Mouse (Mus musculus): ENCODE results near the gene B830017H08Rik.

- no peak for TF ChIP-seq CTCF (IDR thresholded peaks at IDR 0.05; ENCODE audit: borderline replicate concordance, control insufficient read depth, extremely low read depth, insufficient read depth, low read length, poor library complexity)
- TF ChIP-seq POLR2A (IDR thresholded peaks at IDR 0.05; ENCODE audit: control insufficient read depth, extremely low read depth, insufficient read depth, low read length, poor library complexity), result no peak
Measured at GRCm38 (mm10) chr16:17804449-17804912, 28.4 kb upstream of the B830017H08Rik start.
